Mouse (Mus musculus) T-cell, adult 2 months (primary cell): ENCODE measurements around the gene Arrb1.

Experiments
- DNase-seq: peaks from one replicate; pipeline ENCODE4 v3.0.0; 2022; ENCODE audit warnings: low spot score

Gene Arrb1

GRCm38 (mm10) chr7:99537183-99537756 lies 2.0 kb downstream of the Arrb1 start:
- DNase-seq, result no peak

DNA sequence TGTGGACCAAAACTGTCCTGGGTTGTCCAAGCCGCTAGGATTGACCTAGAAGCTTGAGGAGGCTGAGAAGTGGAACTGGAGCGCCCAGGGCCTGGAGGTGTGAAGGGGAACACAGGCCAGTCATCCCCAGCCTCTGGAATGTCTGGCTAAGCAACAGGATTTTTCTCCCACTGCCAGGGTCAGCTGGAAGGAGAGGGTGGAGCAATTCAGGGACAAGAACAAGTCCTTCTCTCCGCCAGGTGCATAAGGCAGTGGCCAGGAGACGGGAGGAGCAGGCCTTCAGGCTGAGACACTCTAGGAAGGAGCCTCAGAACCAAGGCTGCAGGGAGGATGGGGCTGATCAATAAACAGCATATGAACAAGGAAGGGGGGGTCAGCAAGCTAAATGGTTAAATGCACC lies 3.2 kb downstream of the Arrb1 start:
- no peak for DNase-seq

DNA sequence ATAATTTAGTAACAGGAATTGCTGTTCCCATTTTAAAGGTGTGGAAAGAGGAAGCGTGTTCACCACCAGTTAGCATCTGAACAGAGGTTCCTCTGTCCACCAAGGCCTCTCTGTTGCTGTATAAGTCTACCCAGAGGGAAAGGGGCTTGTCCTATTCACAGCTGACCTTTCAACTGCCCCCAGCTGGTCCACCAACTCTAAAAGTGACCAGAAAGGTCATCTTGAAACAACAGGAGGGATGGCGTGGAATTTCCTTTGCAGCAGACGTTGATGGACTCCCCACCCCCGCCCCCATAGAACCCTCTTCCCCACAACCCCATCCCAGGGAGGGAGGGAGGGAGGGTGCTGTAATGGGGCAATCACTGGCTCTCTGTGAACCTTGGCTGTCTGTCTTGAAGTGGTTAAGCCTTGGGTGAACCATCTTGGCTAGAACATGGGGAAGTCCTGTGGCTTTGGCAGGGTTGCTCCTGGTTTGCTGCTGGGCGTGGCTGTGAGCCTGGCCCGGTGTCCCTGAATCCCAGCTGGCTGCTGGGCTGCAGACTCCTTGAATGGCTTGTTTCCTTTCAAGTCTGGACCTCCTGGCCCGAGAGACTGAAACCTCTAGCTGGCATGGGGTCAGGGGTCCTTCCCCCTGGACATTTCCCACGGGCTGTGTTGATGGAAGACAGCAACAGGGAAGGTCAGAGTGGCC lies 4.1 kb downstream of the Arrb1 start:
- DNase-seq, result no peak

GRCm38 (mm10) chr7:99540016-99540415 lies 4.8 kb downstream of the Arrb1 start:
- no peak for DNase-seq

- no peak for DNase-seq
Observed at GRCm38 (mm10) chr7:99541204-99541603, 5.9 kb downstream of the Arrb1 start.

DNA sequence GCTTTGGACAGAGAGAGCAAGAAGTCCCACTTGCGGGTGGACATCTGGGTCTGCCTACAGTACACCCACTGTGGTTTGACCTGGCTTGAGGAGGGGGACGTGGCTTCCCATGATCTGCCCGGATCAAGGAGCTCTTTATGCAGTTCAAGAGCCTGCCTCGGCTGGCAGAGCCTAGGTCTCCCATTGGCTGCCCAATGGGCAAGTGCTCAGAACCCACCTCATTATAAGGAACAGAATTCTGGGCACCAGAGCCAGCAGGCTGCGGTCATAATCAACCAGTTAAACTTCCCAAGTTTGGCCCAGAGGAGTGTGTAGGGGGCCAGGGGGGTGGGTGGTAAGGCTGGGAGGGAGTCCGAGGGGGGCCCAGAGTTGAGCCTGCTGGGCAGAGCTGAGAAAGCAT lies 9.0 kb downstream of the Arrb1 start:
- DNase-seq, result no peak

GRCm38 (mm10) chr7:99545885-99546745 lies 10.8 kb downstream of the Arrb1 start:
- DNase-seq, result peak; percentile 47

GRCm38 (mm10) chr7:99547584-99548487 lies 12.6 kb downstream of the Arrb1 start:
- DNase-seq, result no peak

- no peak for DNase-seq
Observed at GRCm38 (mm10) chr7:99549668-99550067, 14.4 kb downstream of the Arrb1 start.

GRCm38 (mm10) chr7:99551623-99552022 lies 16.4 kb downstream of the Arrb1 start:
- no peak for DNase-seq

DNA sequence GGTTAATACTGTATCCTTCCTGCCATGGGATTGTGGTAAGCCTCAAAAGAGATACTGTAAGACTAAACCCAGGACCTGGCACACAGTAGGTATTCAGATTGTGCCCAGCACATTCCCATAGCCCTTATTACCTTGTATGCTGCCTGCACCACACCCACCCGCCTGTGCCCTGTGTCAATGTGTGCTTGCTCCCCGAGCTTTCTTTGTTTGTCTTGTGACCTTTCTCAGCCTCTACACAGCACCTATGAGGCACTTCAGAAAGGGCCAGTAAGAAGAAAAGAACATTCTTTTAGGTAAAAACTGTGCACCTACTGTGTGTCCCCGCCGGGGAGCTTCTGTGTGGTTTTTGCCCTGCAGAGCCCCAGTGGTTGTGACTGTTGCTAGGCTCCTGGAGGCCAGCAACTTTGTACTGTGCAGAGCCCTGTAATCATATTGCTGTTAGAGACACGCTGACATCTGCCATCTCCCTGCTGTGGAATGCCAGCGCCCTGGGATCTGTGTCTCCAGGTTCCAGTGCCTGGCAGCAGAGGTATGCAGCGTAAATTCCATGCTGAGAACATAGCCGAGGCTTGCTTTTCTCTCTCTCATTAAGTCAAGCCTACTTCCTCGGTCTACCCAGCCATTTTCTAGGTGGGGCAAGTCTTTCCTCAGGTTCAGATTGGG lies 18.1 kb downstream of the Arrb1 start:
- DNase-seq, result no peak

DNA sequence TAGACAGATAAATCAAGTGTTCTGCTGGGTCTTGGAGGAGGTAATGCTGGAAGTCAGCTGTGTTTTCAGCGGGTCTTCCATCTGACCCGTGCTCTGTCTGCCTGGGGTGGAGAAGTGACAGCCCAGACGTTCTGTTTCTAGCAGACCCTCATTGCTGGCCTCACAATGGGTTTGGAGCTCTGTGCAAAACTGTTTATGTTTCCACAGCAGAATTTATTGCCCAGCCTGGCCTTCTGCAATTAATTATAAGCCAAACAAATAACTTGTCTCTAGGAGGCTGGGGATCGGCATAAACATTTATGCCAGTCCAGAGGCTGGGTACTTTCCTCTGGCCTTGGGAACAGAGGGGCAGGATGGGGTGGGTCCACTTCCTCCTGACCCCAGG lies 18.6 kb downstream of the Arrb1 start:
- DNase-seq, result no peak

DNA sequence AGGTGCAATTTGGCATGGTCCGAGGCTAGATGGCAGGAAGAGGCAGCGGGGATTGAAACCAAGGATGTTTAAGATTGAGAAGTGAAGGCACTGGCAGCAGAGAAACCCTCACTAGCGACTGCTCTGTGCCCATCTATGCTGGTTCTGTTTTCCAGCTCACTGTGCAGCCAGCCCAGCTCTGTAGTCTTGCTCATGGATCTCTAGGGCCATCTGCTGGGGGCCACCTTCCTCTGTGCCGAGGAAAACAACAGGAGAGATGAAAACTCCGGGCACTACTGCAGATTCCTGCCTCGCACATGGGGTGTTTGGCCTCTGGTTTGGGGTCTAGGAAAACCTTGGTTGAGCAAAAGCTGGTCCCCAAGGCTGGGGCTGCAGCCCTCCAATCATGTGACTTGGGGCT lies 20.6 kb downstream of the Arrb1 start:
- peak; percentile 47 for DNase-seq

GRCm38 (mm10) chr7:99559091-99559490 lies 23.8 kb downstream of the Arrb1 start:
- no peak for DNase-seq

GRCm38 (mm10) chr7:99562478-99562877 lies 27.2 kb downstream of the Arrb1 start:
- DNase-seq, result no peak

DNA sequence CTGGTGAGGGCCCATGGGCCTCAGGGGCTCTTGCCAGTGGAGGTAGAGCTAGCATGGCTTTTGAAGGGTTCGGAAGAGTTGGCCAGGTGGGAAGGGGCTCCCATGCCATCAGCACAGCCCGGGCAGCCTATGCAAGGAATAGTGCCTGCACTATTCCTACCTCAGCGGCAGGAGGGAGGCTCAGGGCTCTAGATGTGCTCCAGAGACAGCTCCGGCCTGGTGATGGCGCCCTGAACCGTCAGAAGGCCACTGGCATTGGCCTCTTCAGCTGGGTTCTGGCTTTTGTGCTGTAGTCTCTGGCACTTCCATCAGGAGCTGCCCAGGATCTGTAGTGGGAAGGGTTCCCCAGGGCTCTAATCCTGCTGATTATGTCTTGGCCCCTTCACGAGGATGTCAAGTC lies 28.0 kb downstream of the Arrb1 start:
- no peak for DNase-seq

GRCm38 (mm10) chr7:99565325-99565881 lies 30.1 kb downstream of the Arrb1 start:
- DNase-seq, result no peak

DNA sequence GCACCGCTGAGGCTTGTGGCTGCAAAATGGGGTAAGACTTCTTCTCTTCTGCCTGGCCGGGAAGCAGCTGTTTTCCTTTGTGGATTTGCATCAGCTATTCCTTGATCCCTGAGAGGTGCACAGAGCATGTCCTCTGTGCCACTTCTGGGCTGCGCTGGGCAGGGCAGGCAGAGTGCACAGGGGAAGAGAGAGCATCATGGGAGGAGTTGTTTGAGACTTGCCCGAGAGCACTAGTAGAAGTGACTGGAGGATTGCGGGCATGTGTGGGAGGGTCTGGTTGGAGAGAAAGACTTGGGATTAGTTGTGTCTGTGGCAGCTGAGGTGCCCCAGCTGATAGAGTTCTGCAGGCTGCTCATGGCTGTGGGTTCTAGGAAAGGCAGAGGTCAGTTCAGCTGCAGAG lies 35.4 kb downstream of the Arrb1 start:
- no peak for DNase-seq

GRCm38 (mm10) chr7:99572931-99573330 lies 37.7 kb downstream of the Arrb1 start:
- peak; percentile 76 for DNase-seq

- no peak for DNase-seq
Observed at GRCm38 (mm10) chr7:99573351-99573750, 38.1 kb downstream of the Arrb1 start.

GRCm38 (mm10) chr7:99578246-99578645 lies 43.0 kb downstream of the Arrb1 start:
- DNase-seq, result no peak
